Mouse (Mus musculus) cerebellum, adult 9-11 months (tissue): ENCODE results near the gene Lgalsl.

ENCODE experiments used
- DNase-seq: peaks from one replicate; pipeline ENCODE4 v3.0.0; 2022

Gene Lgalsl

GRCm38 (mm10) chr11:20830686-20831505, at the start of gene Lgalsl:
TSS of gene Lgalsl (minus strand) at chr11:20831056.
- peak; percentile 87 for DNase-seq

GRCm38 (mm10) chr11:20878644-20879043, 47.8 kb upstream of the Lgalsl start:
- DNase-seq, result peak; percentile 4

GRCm38 (mm10) chr11:20877578-20878096, 46.8 kb upstream of the Lgalsl start:
- DNase-seq, result no peak

GRCm38 (mm10) chr11:20873386-20873785, 42.5 kb upstream of the Lgalsl start:
- DNase-seq, result no peak

GRCm38 (mm10) chr11:20872911-20873310, 42.1 kb upstream of the Lgalsl start:
- DNase-seq, result no peak

DNA sequence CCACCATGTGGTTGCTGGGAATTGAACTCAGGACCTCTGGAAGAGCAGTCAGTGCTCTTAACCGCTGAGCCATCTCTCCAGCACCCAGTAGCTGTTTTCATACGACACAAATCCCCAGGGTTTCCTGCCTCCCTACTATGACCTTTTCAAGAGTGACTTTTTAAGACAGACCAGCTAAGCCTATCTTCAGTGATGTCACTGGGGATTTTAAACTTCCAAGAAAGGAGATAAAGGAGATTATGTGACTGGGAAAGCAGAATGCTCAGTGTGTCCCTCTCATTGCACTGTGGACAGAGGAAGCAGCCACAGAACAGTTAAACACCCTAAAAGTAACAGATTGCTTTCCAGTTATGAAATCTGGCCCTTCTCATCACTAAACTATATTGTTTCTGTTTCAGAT, 41.6 kb upstream of the Lgalsl start:
- no peak for DNase-seq

- DNase-seq, result no peak
Measured at GRCm38 (mm10) chr11:20869927-20870326, 39.1 kb upstream of the Lgalsl start.

DNA sequence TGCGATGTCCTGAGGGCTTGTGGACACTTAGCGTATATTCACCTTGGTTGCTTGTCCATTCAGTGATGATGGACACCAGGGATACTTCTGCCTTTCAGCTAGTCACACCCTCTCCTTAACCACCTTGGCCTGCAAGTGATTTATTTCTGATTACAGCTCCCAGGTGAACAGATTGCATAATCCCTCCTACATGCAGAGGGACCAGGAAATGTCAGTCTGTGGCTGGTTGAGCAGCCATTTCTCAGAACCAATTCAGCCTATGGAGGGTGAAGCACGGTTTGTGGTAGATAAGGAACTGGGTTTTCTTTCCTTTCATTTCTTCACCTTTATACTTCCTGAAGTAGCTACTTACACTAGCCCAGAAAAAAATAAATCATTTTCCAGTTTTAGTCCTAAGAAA, 34.6 kb upstream of the Lgalsl start:
- DNase-seq, result no peak

GRCm38 (mm10) chr11:20864647-20865046, 33.8 kb upstream of the Lgalsl start:
- DNase-seq, result no peak

DNA sequence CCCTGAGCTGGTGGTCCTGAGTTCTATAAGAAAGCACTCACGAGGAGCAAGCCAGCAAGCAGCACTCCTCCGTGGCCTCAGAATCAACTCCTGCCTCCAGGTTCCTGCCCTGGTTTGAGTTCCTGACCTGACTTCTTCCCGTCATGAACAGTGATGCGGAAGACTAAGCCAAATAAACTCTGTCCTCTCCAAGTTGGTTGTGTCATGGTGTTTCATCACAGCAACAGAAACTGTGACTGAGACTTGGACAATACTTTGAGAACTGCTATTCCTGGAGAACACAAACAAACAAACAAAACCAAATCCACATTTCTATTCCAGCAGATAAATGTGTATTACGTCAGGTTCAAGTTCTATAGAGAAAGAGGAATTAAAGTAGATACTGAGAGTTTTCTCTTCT, 31.2 kb upstream of the Lgalsl start:
- DNase-seq, result no peak

- no peak for DNase-seq
Measured at GRCm38 (mm10) chr11:20860351-20860750, 29.5 kb upstream of the Lgalsl start.

- peak; percentile 3 for DNase-seq
Measured at GRCm38 (mm10) chr11:20859858-20860257, 29.0 kb upstream of the Lgalsl start.

- peak; percentile 76 for DNase-seq
Measured at GRCm38 (mm10) chr11:20858921-20859668, 28.2 kb upstream of the Lgalsl start.

DNA sequence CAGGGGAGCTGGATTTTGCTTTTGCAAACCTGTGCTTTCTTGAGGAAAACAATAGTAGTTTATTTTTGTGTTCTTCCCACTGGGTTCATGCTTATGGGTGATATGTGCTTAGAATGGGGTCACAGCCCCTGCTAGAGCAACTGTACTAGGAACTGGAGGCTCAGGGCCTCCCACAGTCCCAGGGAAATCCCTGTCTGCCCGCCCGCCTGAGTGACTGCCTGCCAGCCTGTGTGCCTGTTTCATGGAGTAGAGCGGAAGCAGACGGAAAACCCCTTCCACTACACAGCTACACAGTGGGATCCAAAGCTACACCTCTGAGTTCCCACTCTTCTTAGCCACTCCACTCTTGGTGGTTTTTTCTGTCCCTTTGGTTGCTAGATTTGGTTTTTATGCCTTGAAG, 27.1 kb upstream of the Lgalsl start:
- no peak for DNase-seq

DNA sequence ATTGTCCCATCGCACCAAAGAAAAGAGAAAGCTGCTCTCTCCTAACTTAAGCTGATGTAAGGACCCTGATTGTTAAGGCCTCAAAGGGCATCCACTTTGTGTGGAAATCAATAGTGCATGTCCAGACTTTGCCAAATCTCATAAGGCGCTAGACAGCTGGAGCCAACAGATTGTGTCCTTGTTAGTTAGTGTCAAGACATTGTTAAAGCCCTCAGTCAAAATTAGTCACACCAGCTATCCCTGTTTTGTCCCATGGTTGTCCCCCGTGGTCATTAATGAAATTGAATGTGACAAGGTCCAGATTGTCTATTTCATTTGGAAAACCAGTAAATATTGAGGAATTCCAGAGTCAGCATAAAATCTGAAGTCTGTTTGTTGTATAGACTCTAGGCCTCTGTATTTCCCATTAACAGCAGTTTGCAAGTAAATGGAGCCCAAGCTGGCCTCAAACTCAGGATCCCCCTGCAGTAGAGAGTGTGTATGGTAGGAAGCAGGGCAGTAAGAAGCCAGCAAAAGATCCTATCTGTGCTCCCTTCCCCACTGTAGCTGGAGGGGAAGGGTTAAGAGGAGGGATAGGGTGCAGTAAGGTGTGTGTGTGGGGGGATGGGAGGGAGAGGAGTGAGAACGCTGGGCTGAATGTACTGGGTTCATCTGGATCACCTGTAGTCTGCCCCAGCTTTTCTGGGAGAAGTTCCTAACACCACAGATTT, 23.3 kb upstream of the Lgalsl start:
- DNase-seq, result no peak

DNA sequence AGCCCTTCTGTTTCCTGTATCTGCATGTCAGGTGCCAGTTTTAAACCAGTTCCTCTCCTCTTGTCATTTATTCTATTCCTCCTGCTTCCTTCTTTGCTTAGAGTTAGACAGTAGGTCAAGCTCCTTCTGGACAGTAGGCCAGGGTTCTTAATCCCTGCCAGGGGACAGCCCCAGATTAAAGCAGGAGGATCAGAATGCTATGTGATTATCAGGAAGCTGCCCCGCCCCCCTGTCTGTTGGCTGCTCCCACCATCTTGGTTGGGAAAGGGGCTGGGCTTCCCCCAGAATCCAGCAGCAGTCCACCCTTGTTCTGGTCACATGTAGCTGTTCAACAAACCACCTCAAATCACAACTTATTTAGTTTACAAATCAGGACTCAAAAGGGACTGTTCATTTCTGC, 19.3 kb upstream of the Lgalsl start:
- DNase-seq, result no peak

DNA sequence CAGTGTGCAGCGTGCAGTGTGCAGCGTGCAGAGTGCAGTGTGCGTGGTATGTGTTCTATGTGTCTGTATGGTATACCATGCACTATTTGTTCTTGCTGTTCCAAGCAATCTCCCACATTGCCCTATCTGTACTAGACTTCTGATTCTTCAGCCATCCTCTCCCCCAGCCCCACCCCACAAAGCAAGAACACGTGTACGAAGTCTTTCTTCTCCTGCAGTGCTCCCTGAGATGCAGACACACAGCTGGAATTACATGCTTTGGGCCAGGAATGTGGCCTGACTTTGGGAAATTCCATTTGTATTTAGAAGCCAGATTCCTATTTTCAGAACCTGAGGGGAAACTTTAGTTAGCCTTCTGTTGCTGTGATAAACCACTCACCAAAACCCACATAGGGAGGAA, 18.5 kb upstream of the Lgalsl start:
- DNase-seq, result no peak

- no peak for DNase-seq
Measured at GRCm38 (mm10) chr11:20837366-20837765, 6.5 kb upstream of the Lgalsl start.

GRCm38 (mm10) chr11:20831600-20832137, 813 bp upstream of the Lgalsl start:
- peak; percentile 50 for DNase-seq

DNA sequence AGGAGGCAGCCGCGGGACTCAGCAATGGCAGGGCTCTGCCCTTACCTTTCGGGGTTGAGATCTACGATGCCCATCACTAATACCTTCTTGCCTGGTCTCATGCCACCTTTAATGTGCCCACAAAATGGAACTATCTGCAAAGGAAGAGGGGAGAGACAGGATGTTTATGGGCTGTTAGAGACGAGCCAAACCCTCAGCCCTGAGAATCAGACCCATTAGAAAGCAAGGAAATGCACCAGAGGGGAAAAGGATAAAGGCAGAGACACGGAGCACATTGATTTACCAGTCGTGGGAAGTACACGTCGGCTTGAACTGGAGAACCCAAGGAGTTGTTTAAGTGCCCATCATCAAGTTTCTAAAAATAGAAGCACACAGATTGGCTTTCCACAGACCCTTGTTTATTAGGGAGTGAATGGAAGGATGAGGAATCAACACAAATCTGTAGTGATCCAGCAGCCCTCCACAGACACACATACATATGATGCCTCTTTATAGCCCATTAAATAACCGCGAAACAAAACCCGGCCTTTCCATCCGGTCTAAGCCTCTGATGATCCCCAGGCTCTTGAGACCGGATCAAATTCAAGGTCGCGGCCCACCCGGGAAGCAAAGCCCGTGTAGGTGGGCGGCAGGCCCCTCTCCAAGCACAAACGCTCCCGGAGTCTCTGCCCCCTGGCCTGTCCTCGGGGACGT, 717 bp downstream of the Lgalsl start:
- peak; percentile 47 for DNase-seq

GRCm38 (mm10) chr11:20829056-20829686, 1.7 kb downstream of the Lgalsl start:
- DNase-seq, result peak; percentile 16

DNA sequence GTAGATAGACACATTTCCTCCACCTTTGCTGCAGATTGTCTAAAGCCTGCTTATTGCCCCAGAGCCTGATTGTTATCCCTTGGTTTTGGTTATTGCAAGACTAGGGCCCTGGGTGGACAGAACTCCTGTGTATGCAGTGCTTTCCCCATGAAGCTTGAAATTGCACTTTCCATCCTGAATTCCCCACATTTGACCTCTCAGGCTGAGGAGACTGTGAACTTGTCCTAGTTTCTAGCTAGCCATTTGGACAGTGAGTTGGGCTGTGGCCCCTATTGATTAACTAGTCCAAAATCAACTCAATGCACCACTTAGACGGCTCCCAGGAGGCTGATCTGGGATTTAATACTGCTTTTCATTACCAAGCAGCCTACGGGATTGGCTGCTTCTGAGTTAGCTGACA, 6.9 kb downstream of the Lgalsl start:
- DNase-seq, result no peak
